Mouse (Mus musculus): ENCODE measurements at regions not wholly inside any gene's neighbourhood (a gene's known extent, or its start where the extent isn't known, plus 50 kb on each side); places are given as distances from the start of the nearest gene placed in this dataset.

- intact Hi-C loops (cut with DNase I): loop anchor here (1.0 to 5.0 kb wide), 6 partner anchors 187 to 921 kb away; no protein-coding TSS in a partner anchor
- Histone ChIP-seq H3K27ac (no peak overlapping the region), H3K4me3 (no peak overlapping the region)
- peak; percentile 85 for TF ChIP-seq CTCF (IDR thresholded peaks at IDR 0.05)
- DNase-seq (ENCODE audit: extremely low spot score in 1 of 2, low spot score in 2 of 2): peak; percentile 70 to 85
Observed at GRCm38 (mm10) chr7:111969198-111969887, 54.0 kb upstream of the Usp47 start.

GRCm38 (mm10) chr7:111968261-111968660 lies 55.0 kb upstream of the Usp47 start:
- no peak for DNase-seq (ENCODE audit: extremely low spot score in 1 of 2, low spot score in 2 of 2)
- intact Hi-C loops (cut with DNase I): loop anchor here (2.0 to 5.0 kb wide), 5 partner anchors 256 to 919 kb away; no protein-coding TSS in a partner anchor
- no peak overlapping the region for H3K4me3 ChIP-seq
- H3K27ac ChIP-seq: no peak overlapping the region
- TF ChIP-seq CTCF (IDR thresholded peaks at IDR 0.05): no peak

- intact Hi-C loops (cut with DNase I): loop anchor here (5.0 kb wide), 2 partner anchors 254 to 414 kb away; no protein-coding TSS in a partner anchor
- TF ChIP-seq CTCF (IDR thresholded peaks at IDR 0.05): no peak
- H3K27ac ChIP-seq: no peak overlapping the region
- DNase-seq (ENCODE audit: extremely low spot score in 1 of 2, low spot score in 2 of 2): no peak
- H3K4me3 ChIP-seq: no peak overlapping the region
Observed at GRCm38 (mm10) chr7:111966716-111967115, 56.6 kb upstream of the Usp47 start.

GRCm38 (mm10) chr7:111963969-111964368 lies 59.3 kb upstream of the Usp47 start:
- TF ChIP-seq CTCF (IDR thresholded peaks at IDR 0.05): peak; percentile 10
- H3K27ac ChIP-seq: no peak overlapping the region
- H3K4me3 ChIP-seq: no peak overlapping the region
- intact Hi-C loops (cut with DNase I): loop anchor here (5.0 kb wide), 1 partner anchor 62 kb away; no protein-coding TSS in a partner anchor
- no peak for DNase-seq (ENCODE audit: extremely low spot score in 1 of 2, low spot score in 2 of 2)

- no peak for DNase-seq (ENCODE audit: extremely low spot score in 1 of 2, low spot score in 2 of 2)
- H3K4me3 ChIP-seq: no peak overlapping the region
- H3K27ac ChIP-seq: peak overlapping the region; percentile 10; the same call in 1 of the 2 replicates
- no peak for TF ChIP-seq CTCF (IDR thresholded peaks at IDR 0.05)
- intact Hi-C loops (cut with DNase I): loop anchor here (2.0 to 5.0 kb wide), 2 partner anchors 58 to 175 kb away; no protein-coding TSS in a partner anchor
Observed at GRCm38 (mm10) chr7:111959977-111960376, 63.3 kb upstream of the Usp47 start.

GRCm38 (mm10) chr7:111956671-111957070 lies 66.6 kb upstream of the Usp47 start:
- H3K27ac ChIP-seq: no peak overlapping the region
- no peak overlapping the region for H3K4me3 ChIP-seq
- intact Hi-C loops (cut with DNase I): no loop called here
- no peak for DNase-seq (ENCODE audit: extremely low spot score in 1 of 2, low spot score in 2 of 2)
- no peak for TF ChIP-seq CTCF (IDR thresholded peaks at IDR 0.05)

- intact Hi-C loops (cut with DNase I): no loop called here
- TF ChIP-seq CTCF (IDR thresholded peaks at IDR 0.05): no peak
- no peak for DNase-seq (ENCODE audit: extremely low spot score in 1 of 2, low spot score in 2 of 2)
- no peak overlapping the region for H3K4me3 ChIP-seq
- no peak overlapping the region for H3K27ac ChIP-seq
Observed at GRCm38 (mm10) chr7:111939631-111940030, 83.7 kb upstream of the Usp47 start.

- no peak overlapping the region for H3K4me3 ChIP-seq
- intact Hi-C loops (cut with DNase I): loop anchor here (2.0 kb wide), 1 partner anchor 155 kb away; no protein-coding TSS in a partner anchor
- no peak overlapping the region for H3K27ac ChIP-seq
- no peak for DNase-seq (ENCODE audit: extremely low spot score in 1 of 2, low spot score in 2 of 2)
- TF ChIP-seq CTCF (IDR thresholded peaks at IDR 0.05): no peak
Observed at GRCm38 (mm10) chr7:111937547-111937946, 85.8 kb upstream of the Usp47 start.

GRCm38 (mm10) chr7:111937102-111937501 lies 86.2 kb upstream of the Usp47 start:
- intact Hi-C loops (cut with DNase I): loop anchor here (2.0 kb wide), 1 partner anchor 154 kb away; no protein-coding TSS in a partner anchor
- TF ChIP-seq CTCF (IDR thresholded peaks at IDR 0.05): peak; percentile 44
- H3K27ac ChIP-seq: no peak overlapping the region
- DNase-seq (ENCODE audit: extremely low spot score in 1 of 2, low spot score in 2 of 2): no peak
- no peak overlapping the region for H3K4me3 ChIP-seq

GRCm38 (mm10) chr7:111932725-111933124 lies 90.6 kb upstream of the Usp47 start:
- intact Hi-C loops (cut with DNase I): no loop called here
- TF ChIP-seq CTCF (IDR thresholded peaks at IDR 0.05): no peak
- no peak overlapping the region for H3K4me3 ChIP-seq
- DNase-seq (ENCODE audit: extremely low spot score in 1 of 2, low spot score in 2 of 2): no peak
- H3K27ac ChIP-seq: no peak overlapping the region

- no peak for DNase-seq (ENCODE audit: extremely low spot score in 1 of 2, low spot score in 2 of 2)
- no peak for TF ChIP-seq CTCF (IDR thresholded peaks at IDR 0.05)
- no peak overlapping the region for H3K4me3 ChIP-seq
- no peak overlapping the region for H3K27ac ChIP-seq
- intact Hi-C loops (cut with DNase I): no loop called here
Observed at GRCm38 (mm10) chr7:111919961-111920360, 103.3 kb upstream of the Usp47 start.

GRCm38 (mm10) chr7:111903741-111904231 lies 119.5 kb upstream of the Usp47 start:
- Histone ChIP-seq H3K27ac (peak overlapping the region; percentile 70; the same call in 1 of the 2 replicates), H3K4me3 (no peak overlapping the region)
- DNase-seq (ENCODE audit: extremely low spot score in 1 of 2, low spot score in 2 of 2): peak; percentile 36 to 37
- intact Hi-C loops (cut with DNase I): loop anchor here (2.0 to 5.0 kb wide), 2 partner anchors 59 to 119 kb away; no protein-coding TSS in a partner anchor
- TF ChIP-seq CTCF (IDR thresholded peaks at IDR 0.05): no peak
